Mouse (Mus musculus) gastrocnemius, postnatal 4 days (tissue): ENCODE data around the gene 4931409K22Rik. TPM values are rescaled to one million over a fixed set of nuclear protein-coding genes. Genes with fewer than 3 reads are reported as not detected.
"Not testable (repeated sequence)": the region's sequence is repeated elsewhere in the genome, so short reads cannot be mapped to it uniquely, and the experiment has no call there.

Experiments used
- DNase-seq, 2 experiments: peaks; one replicate each; pipeline ENCODE4 v3.0.0; 2021 to 2022; ENCODE audit warnings: low spot score in 2 of 2, mixed read lengths in 2 of 2
- total RNA-seq, 2 experiments: library from RNA; stranded (reverse); gene quantifications; 2 replicates each; pipeline ENCODE4 v1.2.3; 2021

The 4931409K22Rik gene
- total RNA-seq, 2 experiments from 2014 or later = not detected

- no peak for DNase-seq
Measured at GRCm38 (mm10) chr5:24593928-24594327, 37.3 kb upstream of the 4931409K22Rik start.

- DNase-seq = no peak
Measured at GRCm38 (mm10) chr5:24593230-24593629, 36.6 kb upstream of the 4931409K22Rik start.

- DNase-seq = no peak
Measured at GRCm38 (mm10) chr5:24592471-24593160, 36.0 kb upstream of the 4931409K22Rik start.

- DNase-seq = no peak
Measured at GRCm38 (mm10) chr5:24591796-24592470, 35.3 kb upstream of the 4931409K22Rik start.

DNA sequence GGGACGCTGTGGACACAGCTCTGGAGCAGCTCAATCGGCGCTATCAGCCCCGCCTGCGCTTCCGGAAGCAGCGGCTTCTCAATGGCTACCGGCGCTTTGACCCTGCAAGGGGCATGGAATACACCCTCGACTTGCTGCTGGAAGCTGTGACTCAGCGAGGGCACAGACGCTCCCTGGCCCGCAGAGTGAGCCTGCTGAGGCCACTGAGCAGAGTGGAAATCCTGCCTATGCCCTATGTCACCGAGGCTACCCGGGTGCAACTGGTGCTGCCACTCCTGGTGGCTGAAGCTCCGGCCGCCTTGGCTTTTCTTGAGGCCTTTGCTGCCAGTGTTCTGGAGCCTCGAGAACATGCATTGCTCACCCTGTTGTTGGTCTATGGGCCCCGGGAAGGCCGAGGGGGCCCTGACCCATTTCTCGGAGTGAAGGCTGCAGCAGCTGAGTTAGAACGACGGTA, 34.7 kb upstream of the 4931409K22Rik start:
- DNase-seq = peak in 1 of 2 experiments; percentile 48

DNA sequence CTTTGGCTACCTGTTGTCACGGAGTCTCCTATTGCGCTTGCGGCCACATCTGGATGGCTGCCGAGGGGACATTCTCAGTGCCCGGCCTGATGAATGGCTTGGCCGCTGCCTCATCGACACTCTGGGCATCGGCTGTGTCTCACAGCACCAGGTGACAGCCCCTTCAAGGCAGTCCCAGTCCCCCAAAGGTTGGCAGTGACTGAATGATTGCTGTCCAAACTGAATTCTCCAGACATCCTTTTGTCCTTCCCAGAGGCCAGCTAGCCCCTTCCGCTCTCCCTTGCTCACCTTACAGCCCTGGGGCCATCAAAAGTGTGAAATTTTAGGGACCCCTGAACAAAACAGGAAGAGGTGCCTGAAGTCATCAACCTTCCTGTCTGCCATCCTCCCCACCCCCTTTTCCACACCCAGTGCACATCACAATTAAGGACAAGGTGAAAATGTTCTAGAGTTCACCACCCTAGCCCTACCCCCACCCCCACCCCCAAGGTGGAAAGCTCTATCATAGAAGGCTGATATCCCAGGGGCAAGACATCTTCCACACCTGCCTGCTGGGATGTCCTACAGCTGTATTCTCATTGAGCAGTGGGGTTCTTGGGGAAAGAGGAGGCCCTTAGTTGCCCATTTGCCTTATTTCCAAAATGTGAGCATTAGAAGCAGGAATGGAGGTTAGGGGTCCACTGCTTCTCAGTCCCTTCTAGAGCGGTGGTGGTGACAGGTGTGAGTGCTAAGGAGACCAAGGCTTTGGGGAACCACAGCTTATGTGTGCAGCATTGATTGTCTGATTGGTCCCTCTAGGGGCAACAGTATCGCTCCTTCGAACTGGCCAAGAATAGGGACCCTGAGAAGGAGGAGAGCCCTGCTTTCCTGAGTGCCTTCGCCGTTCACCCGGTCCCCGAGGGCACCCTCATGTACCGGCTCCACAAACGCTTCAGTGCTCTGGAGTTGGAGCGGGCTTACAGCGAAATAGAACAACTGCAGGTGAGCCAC, 33.2 kb upstream of the 4931409K22Rik start:
- DNase-seq = no peak

GRCm38 (mm10) chr5:24587200-24587577, 30.6 kb upstream of the 4931409K22Rik start:
- no peak for DNase-seq

DNA sequence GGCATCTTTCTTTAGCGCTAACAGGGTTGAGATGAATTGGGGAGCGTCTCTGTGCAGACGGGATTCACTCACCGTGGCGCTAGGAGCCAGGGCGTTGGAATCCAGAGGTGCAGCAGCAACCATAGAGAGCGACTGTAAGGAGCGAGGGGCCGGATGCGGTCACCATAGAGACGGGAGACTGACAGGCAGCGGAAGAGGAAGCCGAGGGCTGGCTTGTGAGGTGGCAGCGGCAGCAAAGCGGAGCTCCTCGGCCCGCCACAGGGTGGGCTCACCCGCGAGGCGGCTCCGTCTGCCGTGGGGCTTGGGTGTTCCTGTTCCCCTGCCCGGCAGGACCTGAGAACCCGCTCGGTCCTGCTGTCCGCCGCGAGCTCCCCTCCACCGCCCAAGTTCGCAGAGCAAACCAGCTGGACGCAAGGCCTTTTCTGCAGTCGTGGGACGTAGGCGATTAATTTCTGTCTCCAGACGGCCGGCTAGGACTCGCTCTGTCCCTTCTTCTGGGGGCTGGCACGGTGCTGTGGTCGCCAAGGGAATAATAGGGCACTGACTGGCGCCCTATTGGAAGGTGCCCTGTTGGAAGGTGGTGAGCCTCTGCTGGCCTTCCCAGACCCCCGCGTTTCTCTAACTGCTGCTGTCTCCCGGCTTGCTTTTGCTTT, 30.1 kb upstream of the 4931409K22Rik start, which contains the start of gene Chpf2:
Gene Chpf2 (plus strand): TSS at position 195 of the 653 bp plus-strand sequence.
- DNase-seq = peak; percentile 51 to 79

DNA sequence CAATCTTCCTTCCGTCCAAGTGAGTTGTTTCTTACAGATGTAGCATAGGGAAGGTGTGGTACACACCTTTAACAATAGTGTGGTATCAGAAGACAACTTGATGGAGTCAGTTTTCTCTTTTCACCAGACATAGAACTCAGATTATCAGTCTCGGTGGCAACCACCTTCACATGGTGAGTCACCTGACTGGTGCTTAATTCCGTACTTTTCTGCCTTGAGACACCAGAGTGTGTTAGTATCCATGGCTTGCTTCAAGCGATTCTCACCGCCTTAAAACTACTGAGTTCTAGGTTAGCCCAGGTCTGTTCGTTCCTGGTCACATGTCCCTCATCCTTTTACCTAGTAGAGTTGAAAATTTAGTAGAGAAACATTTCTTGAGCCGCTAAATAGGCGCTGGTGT, 29.5 kb upstream of the 4931409K22Rik start:
- DNase-seq = no peak

GRCm38 (mm10) chr5:24578109-24578963, 21.7 kb upstream of the 4931409K22Rik start:
- DNase-seq = no peak

DNA sequence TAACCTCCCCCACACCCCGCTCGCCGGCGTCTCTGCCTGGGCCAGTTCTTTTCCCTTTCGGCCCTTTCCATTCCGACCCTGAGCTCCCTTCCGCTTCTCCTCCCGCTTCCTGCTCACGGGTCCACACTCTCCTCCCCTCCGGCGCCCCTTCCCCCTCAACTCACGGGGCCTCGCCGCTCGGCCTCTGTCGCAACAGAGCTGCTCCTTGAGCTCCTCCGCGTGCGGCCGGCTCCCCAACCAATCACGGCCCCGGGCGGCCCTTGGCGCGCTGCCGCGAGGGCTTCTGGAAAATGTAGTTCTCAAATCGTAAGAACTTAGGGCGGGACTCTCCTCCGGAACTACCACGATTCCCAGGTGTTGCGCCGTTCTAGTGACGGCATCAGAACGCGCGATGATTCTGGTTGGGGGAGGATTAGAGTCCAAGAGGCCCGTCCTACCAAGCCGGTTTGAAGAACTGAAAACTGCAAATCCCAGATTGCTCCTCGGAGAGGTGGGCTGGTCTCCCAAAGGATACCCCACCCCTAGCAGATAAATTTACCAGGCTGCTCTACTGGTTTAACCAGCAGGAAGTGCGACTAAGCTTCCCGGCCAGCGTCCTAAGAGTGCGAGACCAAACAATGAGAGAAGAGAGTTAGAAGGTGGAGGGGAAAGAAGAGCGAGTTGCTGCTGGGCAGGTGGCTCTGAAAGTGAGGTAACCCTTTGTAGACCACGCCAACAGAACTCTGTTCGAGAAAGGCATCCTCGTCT, 20.7 kb upstream of the 4931409K22Rik start, which contains the start of gene Abcf2:
Gene Abcf2 (minus strand): TSS at position 285 of the 747 bp plus-strand sequence.
- DNase-seq = peak; percentile 100

DNA sequence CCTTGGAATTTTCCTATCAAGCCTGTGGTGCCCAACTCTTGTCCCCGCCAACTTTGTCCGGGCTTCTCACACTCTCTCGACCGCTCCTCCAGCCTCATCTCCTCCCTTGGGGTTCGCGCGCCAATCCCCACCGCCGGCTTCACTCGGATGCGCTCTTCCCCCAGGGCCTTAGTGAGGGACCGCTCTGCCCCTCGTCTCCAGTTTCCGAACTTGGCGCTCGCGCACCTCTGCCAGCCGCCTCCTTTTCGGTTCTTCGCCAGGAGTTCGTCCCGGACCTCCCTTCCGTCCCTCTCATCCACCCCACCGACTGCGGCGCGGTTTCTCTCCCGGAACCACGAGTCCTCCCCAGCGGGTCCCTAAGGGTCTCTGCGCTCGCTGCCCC, 20.2 kb upstream of the 4931409K22Rik start:
- peak in 1 of 2 experiments; percentile 47 for DNase-seq

DNA sequence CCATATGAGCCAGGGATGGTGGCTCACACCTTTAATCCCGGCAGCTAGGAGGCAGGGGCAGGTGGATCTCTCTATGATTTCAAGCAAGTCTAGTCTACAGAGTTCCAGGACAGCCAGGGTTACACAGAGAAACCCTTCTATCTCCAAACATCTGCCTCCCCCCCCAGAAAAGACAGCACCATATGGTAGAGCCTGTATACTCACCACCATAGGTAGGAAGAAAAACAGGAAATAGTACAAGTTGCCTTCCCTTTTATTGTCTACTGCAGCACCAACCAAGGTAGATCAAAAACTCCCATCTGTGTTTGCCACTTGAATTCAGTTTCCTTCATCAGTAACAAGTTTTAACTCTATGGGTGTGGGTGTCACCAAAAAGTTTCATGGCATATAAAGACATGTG, 19.3 kb upstream of the 4931409K22Rik start:
- no peak for DNase-seq

- DNase-seq = not testable (repeated sequence)
Measured at GRCm38 (mm10) chr5:24555335-24555734, 1.3 kb downstream of the 4931409K22Rik start.

GRCm38 (mm10) chr5:24553621-24554244, 2.9 kb downstream of the 4931409K22Rik start:
- no peak for DNase-seq

DNA sequence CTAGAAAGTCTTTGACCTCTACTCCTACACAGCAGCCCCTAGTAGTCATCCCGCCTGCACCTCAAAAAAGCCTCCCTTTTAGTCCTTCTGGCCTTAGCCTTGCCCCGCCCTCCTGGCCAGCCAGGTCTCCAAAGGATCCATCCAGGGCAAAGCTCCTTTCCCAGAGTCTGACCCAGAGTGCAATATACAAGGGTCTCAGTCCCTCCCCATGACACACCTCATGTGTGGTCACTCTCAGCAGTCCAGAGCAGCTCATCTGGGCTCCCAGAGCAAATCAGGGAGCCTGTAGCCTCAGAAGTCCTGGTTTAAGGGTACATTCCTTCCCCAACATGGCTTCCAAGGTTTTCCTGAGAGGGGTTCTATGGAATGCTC, 5.3 kb downstream of the 4931409K22Rik start:
- no peak for DNase-seq

DNA sequence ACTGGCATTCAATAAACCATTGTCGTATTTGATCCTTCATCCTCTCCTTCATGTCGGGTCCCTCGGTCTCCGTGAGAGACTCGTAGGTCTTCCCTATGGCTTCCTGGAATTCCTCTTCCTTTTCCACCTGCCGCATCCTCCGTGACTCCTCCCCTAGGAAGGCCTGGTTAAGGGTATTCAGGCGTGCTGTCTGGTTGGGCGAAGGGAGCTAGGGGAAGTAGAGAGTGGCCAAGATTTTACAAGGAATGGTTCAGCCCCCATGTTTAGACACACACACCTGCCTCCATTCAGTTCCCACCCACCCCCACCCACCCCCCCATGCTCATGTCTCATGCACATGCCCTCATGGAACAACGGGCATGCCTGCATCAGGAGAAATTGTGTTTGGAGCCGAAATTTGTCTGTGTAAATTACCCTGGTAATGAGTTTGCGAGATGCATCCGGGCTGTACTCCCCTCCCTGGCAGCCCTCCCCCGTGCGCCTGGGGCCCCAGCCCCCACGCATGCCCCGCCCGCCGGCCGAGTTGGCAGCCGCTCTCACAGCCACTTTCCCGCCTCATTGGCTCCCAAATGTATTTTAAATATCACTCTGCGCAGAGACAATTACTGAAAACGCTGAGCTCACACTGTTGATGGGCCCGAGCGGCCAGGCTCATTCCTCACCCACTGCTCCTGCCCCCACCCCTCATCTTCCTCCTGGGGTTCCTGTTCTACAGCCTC, 5.9 kb downstream of the 4931409K22Rik start:
- peak in 1 of 2 experiments; percentile 64 for DNase-seq

GRCm38 (mm10) chr5:24542643-24543042, 14.0 kb downstream of the 4931409K22Rik start:
- no peak for DNase-seq
